23 mouse cellular contexts compared by ENCODE assay signal in the genomic region with DNA sequence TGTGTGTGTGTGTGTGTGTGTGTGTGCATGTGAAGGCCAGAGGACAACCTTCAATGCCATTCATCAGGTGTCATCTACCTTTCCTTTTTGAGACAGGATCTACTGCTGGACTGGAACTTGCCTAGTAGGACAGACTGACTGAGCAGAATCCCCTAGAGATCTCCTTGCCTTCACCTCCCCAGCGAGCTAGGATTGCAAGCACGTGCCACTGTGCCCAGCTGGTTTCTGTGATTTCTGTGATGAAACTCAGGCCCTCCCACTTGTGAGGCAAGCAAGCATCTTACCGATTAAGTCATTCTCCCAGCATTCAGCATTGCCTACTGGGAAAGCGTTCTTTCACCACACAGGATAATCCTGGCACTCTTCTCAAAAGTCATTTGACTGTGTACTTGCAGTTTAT. TPM values are rescaled to one million over a fixed set of nuclear protein-coding genes. Genes with fewer than 3 reads are reported as not detected.
"Had no signal": no experiment of that assay in that cellular context is flagged by ENCODE, and none has a peak within 500 bp of the region (broad histone marks: within the 10 kb centered on the region; RNA-seq: fewer than 3 reads in every experiment).

No protein-coding gene starts in this region.

- DNase-seq: kidney, adult 18-20 months; kidney, adult 9 months; kidney, postnatal 14 days; kidney, postnatal 4 days; liver; lung, adult 2 months; thymus, adult 2 months; thymus, postnatal 14 days; thymus, postnatal 4 days had no signal

RNA-seq across cellular contexts. Expression of a gene that starts 13.2 kb away (rescaled TPM):
- total RNA-seq: megakaryocyte, adult 5-6 weeks had no signal
- polyA plus RNA-seq: kidney, embryonic 16.5 days; limb, embryonic 10.5 days; liver, embryonic 15.5 days; lung, embryonic 16.5 days; neural tube, embryonic 11.5 days; small intestine, adult 2 months; spleen, adult 2 months had no signal

RNA-seq across cellular contexts. Expression of a gene that starts 43.4 kb away (rescaled TPM):
- total RNA-seq: layer of hippocampus, adult 18-20 months; layer of hippocampus, postnatal 25 days; left cerebral cortex, adult 18-20 months; left cerebral cortex, postnatal 25 days; midbrain, postnatal 0 days had no signal
- polyA plus RNA-seq: lung, adult 2 months; macrophage; small intestine, adult 2 months; spleen, adult 2 months had no signal
